Mouse (Mus musculus) liver, adult 2 months (tissue): ENCODE measurements at regions not wholly inside any gene's neighbourhood (a gene's known extent, or its start where the extent isn't known, plus 50 kb on each side); places are given as distances from the start of the nearest gene placed in this dataset.

Experiments
- DNase-seq: peaks from one replicate; pipeline ENCODE4 v3.0.0-alpha.2; 2011; ENCODE audit warnings: low read depth, low spot score; ENCODE audit errors: extremely low read depth
- H3K27ac ChIP-seq: fragments of 200-500 bp; replicated peaks from 2 replicates; pipeline ENCODE4 v1.5.1; 2012; ENCODE audit warnings: low read depth, mild to moderate bottlenecking, control low read depth, inconsistent platforms, low read length; ENCODE audit not compliant: insufficient read depth
- H3K27me3 ChIP-seq: fragments of 200-500 bp; 2 replicates; pipeline ENCODE4 v1.6.1; 2012; ENCODE audit warnings: mild to moderate bottlenecking, moderate library complexity, low read length, inconsistent platforms; ENCODE audit not compliant: control insufficient read depth, insufficient read depth
- H3K36me3 ChIP-seq: fragments of 200-500 bp; 2 replicates; pipeline ENCODE4 v1.6.1; 2012; ENCODE audit warnings: low read length, inconsistent platforms; ENCODE audit not compliant: control insufficient read depth, insufficient read depth
- H3K4me1 ChIP-seq: fragments of 200-500 bp; 2 replicates; pipeline ENCODE4 v1.6.1; 2011; ENCODE audit warnings: low read length; ENCODE audit not compliant: control insufficient read depth, insufficient read depth
- H3K4me3 ChIP-seq: fragments of 200-500 bp; 2 replicates; pipeline ENCODE4 v1.5.1; 2011; ENCODE audit warnings: low read depth, mild to moderate bottlenecking, control low read depth, low read length, moderate library complexity; ENCODE audit not compliant: insufficient read depth
- H3K79me2 ChIP-seq: fragments of 200-500 bp; 2 replicates; pipeline ENCODE4 v1.6.1; 2012; ENCODE audit warnings: inconsistent platforms, mild to moderate bottlenecking, low read length, moderate library complexity; ENCODE audit not compliant: control insufficient read depth, insufficient read depth
- H3K9ac ChIP-seq: fragments of 200-500 bp; 2 replicates; pipeline ENCODE4 v1.6.1; 2012; ENCODE audit warnings: low read depth, mild to moderate bottlenecking, control low read depth, inconsistent platforms, low read length
- CTCF ChIP-seq: fragments of 200-500 bp; IDR thresholded peaks from 2 replicates; pipeline ENCODE4 v1.5.1; 2011; ENCODE audit warnings: low read depth, low read length, control low read depth
- POLR2A ChIP-seq: fragments of 200-500 bp; IDR thresholded peaks from 2 replicates; pipeline ENCODE4 v1.6.1; 2011; ENCODE audit warnings: low read length, control low read depth; ENCODE audit not compliant: insufficient read depth; ENCODE audit errors: extremely low read depth
- WGBS: fragments of 180-500 bp; shearing (Covaris S2); methylation state at CpG from one replicate; pipeline ENCODE4 v1.1.7; 2018; 5-methylcytosine and 5-hydroxymethylcytosine counted together

DNA sequence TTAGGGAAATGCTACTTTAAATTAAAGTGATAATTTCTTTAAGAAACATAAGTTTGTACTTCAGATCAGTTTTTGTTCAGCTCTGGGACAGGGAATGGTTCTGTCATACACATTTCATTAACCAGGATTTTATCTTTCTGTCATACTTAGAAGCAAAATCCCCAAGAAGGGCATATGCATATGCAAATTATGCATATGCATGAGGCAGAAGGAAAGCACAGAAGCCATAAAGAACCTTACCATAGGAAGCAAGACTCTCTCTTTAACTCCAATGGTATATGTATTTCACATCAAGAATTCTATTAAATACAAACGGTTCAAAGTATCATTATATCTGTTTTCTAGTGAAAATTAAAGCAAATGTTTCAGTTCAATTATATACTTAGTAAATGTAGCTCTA lies 381.5 kb downstream of the Kcnj3 start:
- Histone ChIP-seq H3K4me3 (no peak overlapping the region), H3K27ac (no peak overlapping the region), H3K79me2 (no peaks in the 10 kb centered on the region), H3K27me3 (no peaks in the 10 kb centered on the region), H3K36me3 (no peaks in the 10 kb centered on the region), H3K9ac (no peak overlapping the region), H3K4me1 (no peaks in the 10 kb centered on the region)
- DNase-seq: no peak
- no peak for TF ChIP-seq CTCF
- TF ChIP-seq POLR2A: no peak
- WGBS: 51% methylated on average over 1 of the region's 1 CpGs

DNA sequence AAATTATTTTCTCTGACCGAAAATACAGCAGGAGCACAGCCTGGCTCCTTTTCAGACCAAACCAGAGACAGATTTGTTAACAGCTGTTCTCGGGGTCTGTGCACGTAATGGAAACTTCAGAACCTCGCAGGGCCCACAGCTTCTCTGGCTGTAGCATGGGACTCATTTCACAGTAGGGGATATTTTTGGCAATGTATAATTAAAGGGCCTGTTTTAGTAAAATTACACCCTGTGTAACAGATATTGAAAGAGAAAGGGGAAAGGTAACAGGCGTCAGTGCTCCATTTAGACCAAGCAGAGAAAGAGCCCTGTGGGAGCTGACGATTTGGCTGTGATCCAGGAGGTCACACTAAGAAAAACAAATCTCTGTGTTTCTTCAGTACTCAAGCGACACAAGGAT lies 382.4 kb downstream of the Kcnj3 start:
- no peak for DNase-seq
- Histone ChIP-seq H3K4me3 (no peak overlapping the region), H3K36me3 (no peaks in the 10 kb centered on the region), H3K27me3 (no peaks in the 10 kb centered on the region), H3K27ac (no peak overlapping the region), H3K4me1 (no peaks in the 10 kb centered on the region), H3K9ac (no peak overlapping the region), H3K79me2 (no peaks in the 10 kb centered on the region)
- TF ChIP-seq CTCF: no peak
- 68% methylated on average over 7 of the region's 7 CpGs for WGBS

DNA sequence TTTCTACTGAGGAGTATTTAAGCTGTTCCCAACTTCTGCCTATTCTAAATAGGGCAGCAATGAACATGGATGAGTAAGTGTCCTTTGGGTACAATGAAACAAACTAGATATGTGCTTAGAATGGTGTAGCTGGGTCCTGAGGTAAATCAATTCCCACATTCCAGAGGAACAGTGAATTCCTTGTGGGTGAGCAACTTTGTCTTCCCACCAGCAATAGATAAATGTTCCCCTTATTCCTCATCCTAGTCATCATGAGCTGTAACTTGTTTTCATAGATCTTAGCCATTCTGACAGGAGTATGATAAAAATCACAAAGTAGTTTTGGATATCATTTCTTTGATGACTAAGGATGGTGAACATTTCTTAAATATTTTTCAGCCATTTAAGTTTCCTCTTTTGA lies 387.0 kb downstream of the Kcnj3 start:
- no peak overlapping the region for H3K27ac ChIP-seq
- no peak for DNase-seq
- H3K36me3 ChIP-seq: no peaks in the 10 kb centered on the region
- no peak overlapping the region for H3K9ac ChIP-seq
- H3K27me3 ChIP-seq: no peaks in the 10 kb centered on the region
- no peak for TF ChIP-seq POLR2A
- no peak for TF ChIP-seq CTCF
- no peaks in the 10 kb centered on the region for H3K4me1 ChIP-seq
- no peak overlapping the region for H3K4me3 ChIP-seq
- no peaks in the 10 kb centered on the region for H3K79me2 ChIP-seq

DNA sequence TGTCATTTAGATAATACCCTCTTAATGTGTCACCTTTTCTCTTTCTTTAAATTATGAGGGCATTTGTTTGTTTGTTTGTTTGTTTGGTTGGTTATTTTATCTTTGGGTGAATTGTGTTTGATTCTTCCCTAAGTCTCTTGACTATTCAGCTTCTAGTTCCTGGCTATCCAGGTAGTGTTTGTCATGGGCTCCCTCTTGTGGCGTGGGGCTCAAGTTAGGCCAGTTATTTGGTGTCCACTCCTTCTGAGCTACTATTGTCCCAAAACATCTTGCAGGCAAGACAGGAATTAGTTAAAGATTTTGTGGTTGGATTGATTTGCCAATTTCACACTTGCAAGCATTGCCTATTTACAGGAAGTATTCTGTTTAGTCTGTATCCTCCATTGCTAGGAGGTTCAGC lies 405.8 kb downstream of the Kcnj3 start:
- H3K27ac ChIP-seq: no peak overlapping the region
- 24% methylated on average over 1 of the region's 1 CpGs for WGBS
- no peak for TF ChIP-seq CTCF
- no peak for TF ChIP-seq POLR2A
- no peaks in the 10 kb centered on the region for H3K36me3 ChIP-seq
- no peaks in the 10 kb centered on the region for H3K79me2 ChIP-seq
- DNase-seq: no peak
- no peaks in the 10 kb centered on the region for H3K4me1 ChIP-seq
- no peak overlapping the region for H3K4me3 ChIP-seq
- no peak overlapping the region for H3K9ac ChIP-seq
- H3K27me3 ChIP-seq: no peaks in the 10 kb centered on the region

DNA sequence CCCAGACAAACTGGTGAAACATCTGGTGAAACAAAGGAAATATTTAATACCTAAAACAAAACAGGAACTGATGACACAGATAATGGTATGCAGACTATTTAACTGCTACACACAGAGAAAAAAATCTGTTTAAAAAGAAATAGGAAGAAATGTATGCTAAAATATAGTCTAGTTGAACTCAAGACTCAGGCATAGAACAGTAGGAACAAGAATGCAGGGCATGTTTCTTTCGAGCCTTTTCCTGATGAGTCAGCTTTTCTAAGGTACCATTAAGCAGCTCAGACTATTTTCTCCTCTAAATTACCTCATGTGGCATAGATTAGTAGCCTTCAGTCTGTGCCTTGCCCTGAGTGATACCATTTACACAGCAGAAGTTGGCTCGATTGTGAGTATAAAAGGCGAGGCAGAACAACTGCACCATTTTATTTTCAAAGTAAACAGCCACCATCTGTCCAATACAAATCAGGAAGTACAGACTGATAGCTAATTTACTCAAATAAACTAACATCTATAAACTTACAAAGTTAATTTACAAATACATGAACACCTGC lies 411.1 kb downstream of the Kcnj3 start:
- Histone ChIP-seq H3K27me3 (no peaks in the 10 kb centered on the region), H3K79me2 (no peaks in the 10 kb centered on the region), H3K4me1 (no peaks in the 10 kb centered on the region), H3K9ac (no peak overlapping the region), H3K36me3 (no peaks in the 10 kb centered on the region), H3K4me3 (no peak overlapping the region), H3K27ac (no peak overlapping the region)
- DNase-seq: no peak
- 56% methylated on average over 3 of the region's 3 CpGs for WGBS
- TF ChIP-seq CTCF (no peak), POLR2A (no peak)

DNA sequence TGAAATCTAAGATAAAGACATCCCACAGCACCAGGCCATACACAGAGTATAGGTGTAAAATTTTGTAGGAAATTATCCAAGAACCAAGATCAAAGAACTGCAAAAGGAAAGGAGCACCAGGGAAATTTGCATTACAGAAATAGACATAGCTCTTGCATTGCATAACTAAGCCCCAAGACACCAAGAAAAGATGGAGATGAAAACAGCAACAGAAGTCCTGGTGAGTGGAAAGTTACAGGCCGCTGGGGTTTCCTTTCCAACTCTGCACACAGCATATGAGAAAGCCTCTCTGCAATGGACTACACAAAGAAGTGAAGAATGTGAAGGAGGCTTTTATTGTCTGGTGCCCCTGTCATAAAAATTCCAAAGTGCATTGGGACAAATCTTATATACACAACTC lies 426.7 kb downstream of the Kcnj3 start:
- no peak overlapping the region for H3K4me3 ChIP-seq
- DNase-seq: no peak
- WGBS: 81% methylated on average over 1 of the region's 1 CpGs
- H3K79me2 ChIP-seq: no peaks in the 10 kb centered on the region
- no peak overlapping the region for H3K9ac ChIP-seq
- TF ChIP-seq POLR2A: no peak
- no peak overlapping the region for H3K27ac ChIP-seq
- H3K4me1 ChIP-seq: no peaks in the 10 kb centered on the region
- no peaks in the 10 kb centered on the region for H3K36me3 ChIP-seq
- H3K27me3 ChIP-seq: no peaks in the 10 kb centered on the region
